Mouse (Mus musculus): ENCODE measurements around the gene Cpm. TPM values are rescaled to one million over a fixed set of nuclear protein-coding genes. Genes with fewer than 3 reads are reported as not detected.

The Cpm gene
- total RNA-seq, 2 experiments from 2014 or later = 8.6 to 10.7 TPM

DNA sequence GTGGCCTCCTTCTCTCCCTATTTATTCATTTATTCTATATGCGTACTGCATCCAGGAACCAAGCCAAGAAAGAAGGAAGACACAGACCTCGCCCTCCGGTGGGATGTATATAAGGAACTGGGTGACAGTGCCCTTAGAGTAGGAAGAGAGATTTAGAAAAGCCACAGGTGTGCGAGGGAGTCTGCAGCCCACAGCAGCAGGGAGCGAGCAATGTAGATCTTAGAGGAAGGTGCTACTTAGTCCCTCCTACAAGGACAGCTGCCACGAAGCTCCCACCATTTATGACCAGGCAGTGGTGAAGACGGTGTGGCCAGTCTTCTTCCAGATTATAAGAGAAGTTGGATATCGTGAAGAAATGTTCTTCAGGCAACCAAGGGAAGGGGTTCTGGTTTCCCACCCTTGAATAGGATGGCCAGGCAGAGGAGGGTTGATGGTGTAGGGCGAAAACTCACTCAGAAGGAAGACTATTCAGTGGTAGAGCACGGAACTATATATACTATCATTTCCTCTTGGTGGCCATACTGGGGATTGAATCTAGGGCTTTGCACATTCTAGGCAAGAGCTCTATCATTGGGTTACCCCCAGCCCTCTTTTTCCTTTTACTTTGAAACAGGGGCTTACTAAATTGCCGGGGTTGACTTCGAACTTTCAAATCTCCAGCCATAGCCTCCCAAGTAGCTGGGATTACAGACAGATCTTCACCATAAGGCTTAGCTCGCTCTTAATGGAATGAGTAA is 42.8 kb downstream of the Cpm start:
- no peak for DNase-seq (ENCODE audit: low spot score in 2 of 2)

GRCm38 (mm10) chr10:117672693-117673092 is 43.4 kb downstream of the Cpm start:
- peak in 1 of 2 experiments; percentile 65 for DNase-seq (ENCODE audit: low spot score in 2 of 2)

DNA sequence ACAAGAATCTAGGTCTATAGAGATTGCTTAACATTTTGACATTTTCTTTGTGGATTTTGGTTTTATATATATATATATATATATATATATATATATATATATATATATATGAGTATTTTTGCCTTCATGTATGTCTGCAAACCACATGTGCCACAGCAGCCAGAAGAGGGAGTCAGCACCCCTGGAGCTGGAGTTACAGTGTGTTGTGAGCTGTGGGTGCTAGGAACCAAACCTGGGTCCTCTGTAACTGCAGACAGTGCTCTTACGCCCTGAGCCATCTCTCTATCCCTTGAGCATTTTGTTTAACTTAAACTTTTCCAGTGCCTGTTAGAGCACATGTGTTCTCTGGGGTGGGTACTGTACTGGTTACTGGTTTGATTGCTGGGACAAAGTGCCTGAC is 44.6 kb downstream of the Cpm start:
- no peak for DNase-seq (ENCODE audit: low spot score in 2 of 2)

- no peak for DNase-seq (ENCODE audit: low spot score in 2 of 2)
Observed at GRCm38 (mm10) chr10:117674359-117675019, 45.2 kb downstream of the Cpm start.

- peak; percentile 72 to 91 for DNase-seq (ENCODE audit: low spot score in 2 of 2)
Observed at GRCm38 (mm10) chr10:117675096-117676035, 46.1 kb downstream of the Cpm start.

DNA sequence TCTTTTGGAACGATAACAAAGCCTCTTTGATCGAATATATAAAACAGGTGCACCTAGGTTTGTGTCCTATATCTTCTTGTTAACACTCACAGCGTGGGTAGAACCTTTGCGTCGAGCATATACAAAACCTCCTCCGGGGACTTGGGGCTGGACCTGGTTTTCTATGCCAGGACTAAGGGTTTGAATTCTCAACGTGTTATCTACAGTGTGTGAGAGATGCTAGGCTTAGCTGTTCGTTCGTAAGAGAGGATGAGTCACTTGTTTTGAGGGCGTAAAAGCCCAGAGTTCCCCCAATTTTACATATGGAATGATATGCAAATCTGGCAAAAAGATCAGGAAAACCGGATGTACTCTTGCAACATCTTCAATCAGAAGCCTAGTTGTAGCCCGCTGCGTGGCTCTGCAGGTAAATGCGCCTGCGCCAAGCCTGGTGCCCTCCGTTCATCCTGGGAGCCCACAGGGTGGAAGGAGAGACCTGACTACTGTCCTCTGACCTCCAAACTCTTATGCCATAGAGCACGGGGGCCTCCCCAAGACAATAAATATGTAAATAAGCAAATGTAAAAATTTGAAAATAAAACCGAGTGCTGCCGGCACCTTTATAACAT is 46.8 kb downstream of the Cpm start:
- DNase-seq (ENCODE audit: low spot score in 2 of 2) = peak; percentile 66 to 75

DNA sequence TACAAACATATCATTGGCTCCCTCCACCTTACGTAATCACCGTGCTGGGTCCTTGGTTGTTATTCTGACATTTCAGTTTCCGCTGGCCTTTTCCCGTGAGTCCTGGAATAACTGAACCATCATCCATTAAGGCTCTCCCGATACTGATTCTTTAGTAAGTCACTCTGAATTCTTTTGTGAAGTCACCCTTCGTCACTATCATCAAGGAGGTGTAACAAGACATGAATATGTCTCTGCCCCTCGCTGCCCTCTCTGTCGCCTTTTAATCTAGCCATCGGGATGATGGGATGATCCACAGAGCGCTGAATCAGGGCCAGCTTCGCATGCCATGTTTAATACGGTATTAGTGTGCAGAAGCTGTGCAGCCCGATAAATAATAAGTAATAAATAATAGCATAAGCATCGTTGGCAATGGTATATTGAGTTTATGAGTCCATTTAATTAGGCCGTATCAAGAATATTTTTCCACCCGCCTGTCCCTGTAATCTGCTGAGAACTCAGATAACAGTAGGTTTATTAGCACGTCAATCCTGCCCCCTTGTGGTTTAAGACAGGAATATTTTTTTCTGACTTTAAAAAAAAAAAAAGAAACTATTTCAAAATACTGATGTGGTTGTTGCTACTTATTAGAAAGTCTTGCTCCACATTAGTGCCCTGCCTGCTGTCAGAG is 47.5 kb downstream of the Cpm start:
- DNase-seq (ENCODE audit: low spot score in 2 of 2) = peak in 1 of 2 experiments; percentile 68

DNA sequence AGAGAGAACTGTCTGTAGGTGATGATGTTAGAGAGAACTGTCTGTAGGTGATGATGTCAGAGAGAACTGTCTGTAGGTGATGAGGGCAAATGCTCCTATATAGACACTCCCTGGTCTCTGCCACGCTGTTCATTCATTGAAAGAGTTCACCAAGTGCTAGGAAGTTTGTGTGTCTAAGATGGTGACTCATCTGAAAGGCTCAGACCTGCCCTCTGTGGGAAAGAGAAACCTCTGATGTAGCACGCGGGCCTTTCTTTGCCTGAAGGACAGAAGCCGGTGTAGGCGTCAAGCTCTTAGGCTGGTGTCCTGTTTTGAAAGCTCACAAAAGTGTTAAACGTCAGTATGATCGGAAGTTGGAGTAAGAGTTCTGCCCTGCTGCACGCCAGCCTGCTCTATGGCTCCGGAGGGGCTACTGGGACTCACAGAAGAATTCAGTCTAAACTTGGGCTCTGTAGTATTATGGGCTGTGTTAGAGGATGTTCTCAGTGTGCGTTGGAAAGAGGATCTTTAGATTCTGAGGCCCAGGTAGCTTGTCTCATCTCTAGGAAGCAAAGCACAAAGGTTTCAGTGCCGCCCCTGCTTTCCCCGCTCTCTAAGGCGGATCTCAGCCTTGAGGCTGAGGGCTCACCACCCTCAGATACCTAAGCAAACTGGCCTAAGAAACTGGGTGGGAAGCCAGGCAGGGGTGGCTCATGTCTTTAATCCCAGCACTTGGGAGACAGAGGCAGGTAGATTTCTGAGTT is 48.4 kb downstream of the Cpm start:
- DNase-seq (ENCODE audit: low spot score in 2 of 2) = no peak

DNA sequence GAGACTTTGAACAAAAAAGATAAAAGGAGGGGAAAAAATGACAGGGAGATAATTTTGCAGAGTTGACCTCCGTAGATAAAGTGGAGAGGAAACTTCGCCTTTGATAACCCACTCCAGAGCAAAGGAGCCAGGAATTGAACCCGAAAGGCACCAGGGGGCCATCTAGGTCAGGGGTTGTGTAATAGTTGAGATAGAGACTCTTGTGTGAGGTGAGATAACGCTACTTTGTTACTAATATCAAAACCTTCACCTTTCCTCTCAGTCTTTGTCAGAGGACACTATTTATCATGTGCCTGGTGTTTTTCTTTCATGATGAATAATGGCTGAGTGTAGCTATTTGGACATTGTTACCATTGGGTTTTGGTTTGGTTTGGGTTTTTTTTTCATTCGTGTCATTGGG is 49.1 kb downstream of the Cpm start:
- no peak for DNase-seq (ENCODE audit: low spot score in 2 of 2)

GRCm38 (mm10) chr10:117679029-117679686 is 49.9 kb downstream of the Cpm start:
- DNase-seq (ENCODE audit: low spot score in 2 of 2) = no peak

DNA sequence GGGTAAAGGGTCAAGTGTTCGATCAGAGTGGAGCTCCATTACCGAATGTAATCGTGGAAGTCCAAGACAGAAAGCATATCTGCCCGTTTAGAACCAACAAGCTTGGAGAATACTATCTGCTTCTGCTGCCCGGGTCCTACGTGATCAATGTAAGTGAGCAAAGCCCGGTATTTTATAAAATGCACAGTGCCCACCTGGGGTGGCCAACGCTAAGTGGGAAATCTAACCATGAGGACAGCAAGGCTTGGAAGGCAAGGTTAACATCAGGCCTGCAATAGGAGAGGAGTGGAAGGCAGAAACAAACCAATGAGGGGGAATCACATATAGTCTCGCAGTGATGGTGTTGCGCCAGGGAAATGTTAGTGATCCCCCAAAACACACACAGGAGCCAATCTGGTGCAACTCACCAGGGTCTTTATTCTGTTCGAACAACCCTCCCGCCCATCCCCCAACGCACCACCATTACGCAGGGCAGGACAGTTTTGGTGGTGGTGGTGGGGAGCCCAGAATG is 50.7 kb downstream of the Cpm start:
- no peak for DNase-seq (ENCODE audit: low spot score in 2 of 2)

- DNase-seq (ENCODE audit: low spot score in 2 of 2) = no peak
Observed at GRCm38 (mm10) chr10:117680868-117681513, 51.7 kb downstream of the Cpm start.

GRCm38 (mm10) chr10:117681543-117681942 is 52.2 kb downstream of the Cpm start:
- no peak for DNase-seq (ENCODE audit: low spot score in 2 of 2)

DNA sequence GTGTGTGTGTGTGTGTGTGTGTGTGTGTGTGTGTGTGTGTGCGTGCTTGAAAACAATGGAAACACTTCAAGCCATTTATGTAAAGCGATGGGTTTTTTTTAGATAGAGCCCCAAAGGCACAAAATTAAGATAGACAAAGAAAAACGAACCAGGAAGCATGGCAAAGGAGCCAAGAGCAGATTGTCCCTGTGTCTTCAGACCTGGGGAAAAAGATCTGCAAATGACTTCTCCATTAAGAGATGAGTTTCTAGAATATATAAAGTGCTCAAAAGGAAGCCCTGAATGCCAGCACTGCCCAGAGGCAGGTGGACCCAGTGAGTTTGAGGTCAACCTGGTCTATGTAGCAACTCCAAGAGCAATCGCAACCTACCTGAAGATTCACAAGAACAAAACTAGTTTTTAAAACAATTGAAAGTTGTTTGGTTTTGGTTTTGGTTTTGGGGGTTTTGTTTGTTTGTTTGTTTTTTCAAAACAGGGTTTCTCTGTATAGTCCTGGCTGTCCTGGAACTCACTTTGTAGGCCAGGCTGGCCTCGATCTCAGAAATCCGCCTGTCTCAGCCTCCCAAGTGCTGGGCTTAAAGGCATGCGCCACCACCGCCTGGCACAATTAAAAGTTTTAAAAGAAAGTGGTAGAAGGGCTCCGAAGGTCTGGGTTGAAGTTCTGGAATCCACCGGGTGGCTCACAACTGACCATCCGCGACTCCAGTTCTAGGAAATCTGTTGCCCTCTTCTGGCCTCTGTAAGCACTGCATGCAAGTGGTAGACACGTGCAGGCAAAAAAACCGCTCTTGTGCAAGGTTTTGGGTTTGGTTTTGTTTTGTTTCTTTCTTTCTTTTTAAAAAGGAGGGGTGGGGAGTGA is 52.9 kb downstream of the Cpm start:
- peak in 1 of 2 experiments; percentile 39 for DNase-seq (ENCODE audit: low spot score in 2 of 2)

DNA sequence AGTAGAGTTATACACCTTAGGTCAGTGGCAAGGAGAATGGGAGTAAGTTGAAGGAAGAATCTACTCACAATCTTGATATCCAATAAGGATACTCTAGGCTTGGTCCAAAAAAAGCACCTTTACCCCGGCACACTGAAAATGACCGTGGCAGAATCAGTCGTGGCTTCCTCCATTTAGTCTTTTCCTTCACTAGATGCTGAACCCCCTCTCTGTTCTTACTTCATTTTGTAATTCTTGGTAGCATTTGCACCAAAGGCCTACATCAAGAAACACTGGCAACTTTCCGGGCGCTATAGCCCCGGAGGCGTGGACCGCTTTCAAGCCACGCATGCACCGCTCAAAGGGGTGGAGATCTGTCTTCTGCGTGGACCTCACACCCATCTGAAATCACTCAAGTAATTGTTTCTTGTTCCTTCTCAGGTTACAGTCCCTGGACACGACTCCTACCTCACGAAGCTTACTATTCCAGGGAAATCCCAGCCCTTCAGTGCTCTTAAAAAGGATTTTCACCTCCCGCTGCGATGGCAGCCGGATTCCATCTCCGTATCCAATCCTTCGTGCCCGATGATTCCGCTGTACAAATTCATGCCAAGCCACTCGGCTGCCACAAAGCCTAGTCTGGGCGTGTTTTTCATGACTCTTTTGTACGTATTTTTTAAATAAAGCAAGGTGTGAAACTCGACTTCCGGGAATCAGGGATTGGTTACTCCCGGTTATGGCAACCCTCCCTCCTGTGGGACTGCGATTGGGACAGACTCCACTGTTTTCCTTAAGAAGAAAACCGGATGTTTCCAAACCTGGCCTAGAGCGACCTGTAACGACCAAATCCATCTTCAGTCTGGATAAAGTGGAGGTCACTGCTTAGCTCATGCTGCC is 53.8 kb downstream of the Cpm start:
- no peak for DNase-seq (ENCODE audit: low spot score in 2 of 2)

- DNase-seq (ENCODE audit: low spot score in 2 of 2) = no peak
Observed at GRCm38 (mm10) chr10:117683734-117684037, 54.4 kb downstream of the Cpm start.

Data from layer of hippocampus, adult 18-20 months (tissue).